Mouse (Mus musculus) spleen, adult 2 months (tissue): Measurements from ENCODE around the gene Sec14l2.

Source experiments
- CTCF ChIP-seq: fragments of 200-500 bp; IDR thresholded peaks from 2 replicates; pipeline ENCODE4 v1.5.1; 2011; ENCODE audit warnings: mild to moderate bottlenecking, inconsistent platforms; ENCODE audit not compliant: insufficient read depth, insufficient read length, insufficient replicate concordance; ENCODE audit errors: extremely low read depth
- POLR2A ChIP-seq: fragments of 200-500 bp; IDR thresholded peaks from 2 replicates; pipeline ENCODE4 v1.6.1; 2011; ENCODE audit warnings: low read depth, low read length, inconsistent platforms

GRCm38 (mm10) chr11:4146381-4146780 is 23.2 kb upstream of the Sec14l2 start:
- TF ChIP-seq CTCF (no peak), POLR2A (no peak)
